Mouse (Mus musculus) embryonic facial prominence, embryonic 10.5 days (tissue): ENCODE results near the gene Erlec1. TPM values are rescaled to one million over a fixed set of nuclear protein-coding genes. Genes with fewer than 3 reads are reported as not detected.
A peak's percentile ranks its signal among the peaks of the same experiment; 100 is the strongest.

Source experiments
- DNase-seq: peaks from one replicate; pipeline ENCODE4 v3.0.0-alpha.2; 2017; ENCODE audit warnings: low spot score
- H3K27ac ChIP-seq: fragments of 300-500 bp; sonication (generic); replicated peaks from 2 replicates; pipeline ENCODE4 v1.5.1; 2016; ENCODE audit warnings: mild to moderate bottlenecking
- H3K27me3 ChIP-seq: fragments of 300-500 bp; sonication (generic); replicated peaks from 2 replicates; pipeline ENCODE4 v1.6.1; 2016; ENCODE audit warnings: low read depth, mild to moderate bottlenecking; ENCODE audit not compliant: poor library complexity, severe bottlenecking
- H3K36me3 ChIP-seq: fragments of 300-500 bp; sonication (generic); replicated peaks from 2 replicates; pipeline ENCODE4 v1.6.1; 2016; ENCODE audit warnings: mild to moderate bottlenecking, moderate library complexity
- H3K4me1 ChIP-seq: fragments of 300-500 bp; sonication (generic); 2 replicates; pipeline ENCODE4 v1.6.1; 2016
- H3K4me3 ChIP-seq: fragments of 300-500 bp; sonication (generic); 2 replicates; pipeline ENCODE4 v1.5.1; 2016; ENCODE audit warnings: mild to moderate bottlenecking, moderate library complexity
- H3K9me3 ChIP-seq: fragments of 300-500 bp; sonication (generic); 2 replicates; pipeline ENCODE4 v1.6.1; 2016; ENCODE audit warnings: mild to moderate bottlenecking
- WGBS: fragments of 180-500 bp; shearing (Covaris S2); methylation state at CpG from one replicate; pipeline ENCODE4 v1.1.7; 2016; 5-methylcytosine and 5-hydroxymethylcytosine counted together
- polyA plus RNA-seq: library from polyadenylated mRNA; unstranded; fragments of >200 nt; fragmentation: Nextera tagmentation; extraction: Ambion mirVana; gene quantifications from 2 replicates; pipeline ENCODE4 v1.2.1, GENCODE M21; 2016

Erlec1 gene
- polyA plus RNA-seq, 1 experiment from 2014 or later, result 7.3 TPM

DNA sequence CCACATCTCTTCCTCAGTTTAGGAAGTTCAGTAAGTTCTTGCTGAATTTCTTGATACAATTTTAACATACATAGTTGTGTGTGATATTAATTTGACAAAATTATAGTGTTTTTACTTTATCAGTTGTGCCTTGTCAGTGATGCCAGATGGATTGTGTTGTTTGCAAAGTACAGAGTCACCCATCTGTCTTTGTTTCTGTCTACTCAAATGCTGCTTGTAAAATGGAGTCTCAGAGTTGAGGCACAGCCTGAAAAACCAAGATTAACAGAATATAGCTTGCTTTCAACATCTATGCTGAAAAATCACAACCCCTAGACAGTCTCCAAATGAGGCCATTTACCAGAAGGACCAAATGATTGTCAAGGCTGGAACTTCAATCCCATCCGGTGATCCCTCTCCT is 25.6 kb downstream of the Erlec1 start:
- Histone ChIP-seq H3K9me3 (no peaks in the 10 kb centered on the region), H3K36me3 (peaks cover 77% of the 10 kb centered on the region), H3K27me3 (no peaks in the 10 kb centered on the region), H3K27ac (no peak overlapping the region), H3K4me1 (no peaks in the 10 kb centered on the region), H3K4me3 (no peak overlapping the region)
- DNase-seq, result no peak
- WGBS, result 100% methylated on average over 1 of the region's 1 CpGs

DNA sequence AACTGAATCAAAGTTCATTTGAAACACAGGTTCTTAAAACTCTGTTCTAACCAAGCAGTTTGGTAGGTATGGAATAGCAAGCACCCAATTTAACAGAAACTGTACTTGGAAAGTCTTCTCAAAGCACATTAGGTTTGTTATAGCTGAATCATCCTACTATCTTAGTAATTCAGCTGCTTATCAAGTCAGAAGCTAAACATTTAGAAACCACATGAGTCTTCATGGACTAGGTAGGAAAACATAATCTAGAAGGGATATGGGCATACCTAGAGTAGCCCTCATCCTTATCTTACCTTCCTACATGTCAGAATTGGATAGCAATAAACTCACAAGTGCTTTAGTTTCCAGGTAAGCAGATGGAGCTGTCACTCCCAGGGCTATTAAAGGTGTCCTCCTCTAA is 26.1 kb downstream of the Erlec1 start:
- Histone ChIP-seq H3K4me1 (no peaks in the 10 kb centered on the region), H3K4me3 (no peak overlapping the region), H3K27ac (no peak overlapping the region), H3K9me3 (no peaks in the 10 kb centered on the region), H3K36me3 (peaks cover 80% of the 10 kb centered on the region), H3K27me3 (no peaks in the 10 kb centered on the region)
- DNase-seq, result no peak

DNA sequence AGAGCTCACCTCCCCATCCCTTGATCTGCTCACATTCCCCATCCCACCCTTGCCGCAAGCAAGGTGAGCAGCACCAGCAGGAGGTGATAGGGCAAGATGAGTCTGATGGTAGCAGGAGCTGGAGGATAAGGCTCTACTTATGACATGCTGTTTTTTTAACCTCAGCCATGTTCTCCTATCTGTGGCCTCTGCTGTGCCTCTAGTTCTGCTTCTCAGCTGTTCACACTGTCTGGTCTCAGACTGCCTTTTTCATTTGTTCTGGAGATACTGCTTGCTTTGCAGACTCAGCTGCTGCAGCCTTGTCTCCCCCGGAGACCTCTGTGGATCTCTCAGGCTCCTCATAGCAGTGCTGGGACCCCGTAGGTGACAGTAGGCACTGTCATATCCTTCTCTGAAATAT is 30.9 kb downstream of the Erlec1 start:
- no peaks in the 10 kb centered on the region for H3K27me3 ChIP-seq
- 91% methylated on average over 3 of the region's 3 CpGs for WGBS
- no peaks in the 10 kb centered on the region for H3K9me3 ChIP-seq
- no peak for DNase-seq
- H3K4me3 ChIP-seq, result no peak overlapping the region
- H3K36me3 ChIP-seq, result peaks cover 44% of the 10 kb centered on the region
- H3K4me1 ChIP-seq, result no peaks in the 10 kb centered on the region
- H3K27ac ChIP-seq, result no peak overlapping the region

DNA sequence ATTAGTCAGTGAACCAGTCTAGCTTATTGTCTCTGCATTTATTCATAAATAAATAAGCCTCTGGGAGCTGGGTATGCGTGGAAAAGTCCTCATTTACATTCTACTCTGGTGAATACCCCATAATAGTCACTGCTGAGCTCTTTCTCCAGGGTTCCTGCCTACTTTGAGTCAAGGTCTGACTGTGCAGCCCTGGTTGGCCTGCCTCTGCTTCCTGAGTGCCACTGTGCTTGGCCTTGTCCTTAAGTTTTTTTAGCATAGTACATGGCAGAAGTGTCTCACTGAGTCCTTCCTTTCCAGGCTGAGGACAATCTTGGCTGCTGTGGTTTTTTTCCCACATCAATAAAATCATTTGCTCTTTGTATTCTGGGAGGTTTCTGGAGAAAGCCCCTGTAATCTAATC is 33.5 kb downstream of the Erlec1 start:
- 81% methylated on average over 1 of the region's 1 CpGs for WGBS
- Histone ChIP-seq H3K36me3 (peaks cover 23% of the 10 kb centered on the region), H3K9me3 (no peaks in the 10 kb centered on the region), H3K4me3 (no peak overlapping the region), H3K27ac (no peak overlapping the region), H3K4me1 (no peaks in the 10 kb centered on the region), H3K27me3 (no peaks in the 10 kb centered on the region)
- no peak for DNase-seq

DNA sequence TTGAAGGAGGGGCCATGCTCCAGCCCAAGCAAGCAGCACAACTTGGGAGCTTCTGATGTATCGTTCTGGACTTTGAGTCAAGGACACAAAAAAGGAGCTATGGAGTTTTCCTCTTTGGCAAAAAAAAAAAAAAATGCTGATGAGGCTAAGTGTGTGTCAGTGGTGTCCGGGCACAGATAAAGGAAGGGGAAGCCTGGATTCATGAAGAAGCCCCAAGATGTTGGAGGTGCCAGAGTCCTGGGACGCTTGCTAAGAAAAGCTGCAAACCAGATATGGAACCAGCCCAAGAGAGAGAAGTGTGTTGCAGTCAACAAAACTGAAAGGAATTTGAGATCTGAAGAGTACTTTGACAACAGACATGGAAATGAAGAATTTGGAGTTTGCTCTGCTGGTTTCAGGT is 41.8 kb downstream of the Erlec1 start:
- H3K36me3 ChIP-seq, result no peaks in the 10 kb centered on the region; the same call in 1 of the 2 replicates
- no peaks in the 10 kb centered on the region for H3K4me1 ChIP-seq
- no peaks in the 10 kb centered on the region for H3K27me3 ChIP-seq
- no peaks in the 10 kb centered on the region for H3K9me3 ChIP-seq
- DNase-seq, result no peak
- H3K27ac ChIP-seq, result no peak overlapping the region
- 92% methylated on average over 3 of the region's 3 CpGs for WGBS
- no peak overlapping the region for H3K4me3 ChIP-seq

- no peaks in the 10 kb centered on the region for H3K9me3 ChIP-seq
- no peaks in the 10 kb centered on the region for H3K27me3 ChIP-seq
- no peak for DNase-seq
Measured at GRCm38 (mm10) chr11:30899312-30899711, 54.8 kb downstream of the Erlec1 start.

GRCm38 (mm10) chr11:30896201-30896600 is 57.9 kb downstream of the Erlec1 start:
- no peak for DNase-seq
- H3K27ac ChIP-seq, result no peak overlapping the region
- no peaks in the 10 kb centered on the region for H3K27me3 ChIP-seq
- no peaks in the 10 kb centered on the region for H3K36me3 ChIP-seq
- H3K4me1 ChIP-seq, result no peaks in the 10 kb centered on the region
- no peak overlapping the region for H3K4me3 ChIP-seq
- no peaks in the 10 kb centered on the region for H3K9me3 ChIP-seq
- 83% methylated on average over 1 of the region's 1 CpGs for WGBS

More at GRCm38 (mm10) chr11:30899312-30899711, 54.8 kb downstream of the Erlec1 start:
- Histone ChIP-seq H3K36me3 (no peaks in the 10 kb centered on the region), H3K4me1 (no peaks in the 10 kb centered on the region), H3K27ac (no peak overlapping the region), H3K4me3 (no peak overlapping the region)

DNA sequence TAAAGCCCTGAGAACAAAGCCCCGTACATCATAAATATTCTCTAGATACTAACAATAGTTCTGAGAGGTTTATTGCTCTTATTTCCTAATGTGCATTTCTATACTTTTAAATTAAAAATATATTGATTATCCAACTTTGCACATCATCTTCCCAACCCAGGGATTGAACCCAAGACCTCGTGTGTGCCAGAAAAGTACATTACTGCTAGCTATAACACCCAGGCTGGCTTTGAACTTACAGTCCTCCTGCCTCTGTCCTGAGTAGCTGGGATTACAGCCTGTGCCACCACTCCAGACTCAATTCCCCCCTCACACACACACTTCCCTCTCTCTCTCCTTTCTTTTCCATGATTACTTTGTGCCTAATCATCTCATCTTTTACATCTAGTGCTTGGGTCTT is 66.0 kb downstream of the Erlec1 start:
- Histone ChIP-seq H3K4me1 (peaks cover 10% of the 10 kb centered on the region), H3K27ac (no peak overlapping the region), H3K27me3 (0 out of 2 replicates have a peak, but pooled peaks cover 4% of the 10 kb centered on the region), H3K4me3 (no peak overlapping the region), H3K9me3 (no peaks in the 10 kb centered on the region), H3K36me3 (no peaks in the 10 kb centered on the region)
- no peak for DNase-seq
- WGBS, result 92% methylated on average over 2 of the region's 2 CpGs

- H3K4me3 ChIP-seq, result peak within 1 kb of the TSS; percentile 68
- peak within 1 kb of the TSS; percentile 71; the same call in 1 of the 2 replicates for H3K27ac ChIP-seq
- 0 out of 2 replicates have a peak, but pooled peaks cover 4% of the 10 kb centered on the region for H3K27me3 ChIP-seq
- no peaks in the 10 kb centered on the region for H3K9me3 ChIP-seq
- peak; percentile 67 for DNase-seq
- H3K36me3 ChIP-seq, result peaks cover 9% of the 10 kb centered on the region
- peaks cover 10% of the 10 kb centered on the region for H3K4me1 ChIP-seq
- 4% methylated on average over 41 of the region's 41 CpGs for WGBS
Measured at GRCm38 (mm10) chr11:30885171-30885871, 68.8 kb downstream of the Erlec1 start, which contains the start of the genes Gpr75 and Asb3. TSS of gene Gpr75 (plus strand) at chr11:30885358. TSS of gene Asb3 (plus strand) at chr11:30885416.

Other genes starting within 250 kb of the Erlec1 start
- gene Psme4, start 182.6 kb downstream of the Erlec1 start, polyA plus RNA-seq, result 28.5 and 29.5 TPM in 2 replicates
- 0.51 and 0.53 TPM in 2 replicates for gene Gpr75, start 69.0 kb downstream of the Erlec1 start, polyA plus RNA-seq
- 28.0 and 31.1 TPM in 2 replicates for gene Asb3, start 68.9 kb downstream of the Erlec1 start, polyA plus RNA-seq
- 10.1 and 11.7 TPM in 2 replicates for gene Chac2, start 32.0 kb upstream of the Erlec1 start, polyA plus RNA-seq
- gene Gm17332, start 228.1 kb upstream of the Erlec1 start, polyA plus RNA-seq, result not detected in 2 replicates